Mouse (Mus musculus) CH12.LX (cell line): Measurements from ENCODE around the gene Heatr4. TPM values are rescaled to one million over a fixed set of nuclear protein-coding genes. Genes with fewer than 3 reads are reported as not detected.

ENCODE experiments used
- DNase-seq: peaks from one replicate; pipeline ENCODE4 v3.0.0-alpha.2; 2013; ENCODE audit errors: extremely low read depth
- H3K27ac ChIP-seq: 2 replicates; pipeline ENCODE4 v1.5.1; 2012; ENCODE audit warnings: low read depth, mild to moderate bottlenecking, control low read depth, moderate library complexity; ENCODE audit not compliant: insufficient read depth
- H3K27me3 ChIP-seq: replicated peaks from 2 replicates; pipeline ENCODE3; 2012; ENCODE audit warnings: inconsistent platforms
- H3K36me3 ChIP-seq, 2 experiments: replicated peaks in 1 of 2; 2 replicates each; pipeline versions ENCODE3 to v1.6.1; 2012; ENCODE audit warnings: inconsistent platforms in 1 of 2, low read length in 1 of 2, mild to moderate bottlenecking in 1 of 2, mixed read lengths in 1 of 2, moderate library complexity in 1 of 2; ENCODE audit not compliant: control insufficient read depth in 1 of 2, insufficient read depth in 1 of 2
- H3K4me1 ChIP-seq, 2 experiments: 2 replicates each; pipeline ENCODE4 v1.6.1; 2012; ENCODE audit warnings: inconsistent platforms in 1 of 2, moderate library complexity in 1 of 2; ENCODE audit not compliant: insufficient read depth in 2 of 2, control insufficient read depth in 1 of 2
- H3K4me2 ChIP-seq: 2 replicates; pipeline ENCODE4 v1.6.1; 2012; ENCODE audit warnings: low read depth, mild to moderate bottlenecking, control low read depth; ENCODE audit not compliant: poor library complexity, insufficient read depth, severe bottlenecking
- H3K4me3 ChIP-seq, 3 experiments: fragments of 150-350 bp in 1 of 3; sonication (generic) in 1 of 3; replicated peaks in 1 of 3; 2 replicates each; pipeline versions ENCODE3 to v1.5.1; 2011 to 2012; ENCODE audit warnings: low read depth in 2 of 3, low read length in 2 of 3, mild to moderate bottlenecking in 2 of 3, moderate library complexity in 2 of 3, control low read depth in 1 of 3, improper control_type of control experiment in 1 of 3, inconsistent platforms in 1 of 3, mixed read lengths in 1 of 3; ENCODE audit not compliant: poor library complexity in 1 of 3
- H3K79me2 ChIP-seq: replicated peaks from 2 replicates; pipeline ENCODE4 v1.6.1; 2012; ENCODE audit warnings: mild to moderate bottlenecking, moderate library complexity; ENCODE audit not compliant: control insufficient read depth, poor library complexity, insufficient read depth, severe bottlenecking; ENCODE audit errors: extremely low read depth
- H3K9ac ChIP-seq: 2 replicates; pipeline ENCODE4 v1.6.1; 2012; ENCODE audit warnings: low read depth, mild to moderate bottlenecking, control low read depth, moderate library complexity; ENCODE audit not compliant: insufficient read depth
- H3K9me3 ChIP-seq: replicated peaks from 2 replicates; pipeline ENCODE3; 2012; ENCODE audit warnings: low read length, inconsistent platforms, mixed read lengths
- BHLHE40 ChIP-seq: IDR thresholded peaks from 2 replicates; pipeline ENCODE4 v1.6.1; 2011; ENCODE audit warnings: mild to moderate bottlenecking, low read depth, low read length, improper control_type of control experiment
- CTCF ChIP-seq, 2 experiments: IDR thresholded peaks in 1 of 2; conservative IDR thresholded peaks in 1 of 2; 2 replicates each; pipeline ENCODE4 v1.5.1; 2011 to 2012; ENCODE audit warnings: low read depth in 2 of 2, low read length in 2 of 2, improper control_type of control experiment in 1 of 2, inconsistent platforms in 1 of 2, mild to moderate bottlenecking in 1 of 2, moderate library complexity in 1 of 2
- ELF1 ChIP-seq: IDR thresholded peaks from 2 replicates; pipeline ENCODE4 v1.6.1; 2014; ENCODE audit warnings: low read depth, mild to moderate bottlenecking, inconsistent platforms, low read length, improper control_type of control experiment
- EP300 ChIP-seq: IDR thresholded peaks from 2 replicates; pipeline ENCODE4 v1.6.1; 2011; ENCODE audit warnings: low read length, improper control_type of control experiment
- HCFC1 ChIP-seq: IDR thresholded peaks from 2 replicates; pipeline ENCODE4 v1.6.1; 2012; ENCODE audit warnings: low read depth, mild to moderate bottlenecking, inconsistent platforms, low read length, improper control_type of control experiment
- IRF4 ChIP-seq: IDR thresholded peaks from 2 replicates; pipeline ENCODE4 v1.6.1; 2014; ENCODE audit warnings: low read depth, mild to moderate bottlenecking, inconsistent platforms, low read length, improper control_type of control experiment
- KAT2A ChIP-seq: IDR thresholded peaks from 2 replicates; pipeline ENCODE4 v1.6.1; 2012; ENCODE audit warnings: low read length, improper control_type of control experiment, inconsistent platforms; ENCODE audit not compliant: insufficient replicate concordance
- MEF2A ChIP-seq: IDR thresholded peaks from 2 replicates; pipeline ENCODE4 v1.6.1; 2014; ENCODE audit warnings: low read depth, mild to moderate bottlenecking, inconsistent platforms, low read length, improper control_type of control experiment, borderline replicate concordance
- MYC ChIP-seq: IDR thresholded peaks from 2 replicates; pipeline ENCODE4 v1.6.1; 2011; ENCODE audit warnings: low read depth, mild to moderate bottlenecking, improper control_type of control experiment, low read length
- PAX5 ChIP-seq: IDR thresholded peaks from 2 replicates; pipeline ENCODE4 v1.6.1; 2012; ENCODE audit warnings: low read length, inconsistent platforms, mixed read lengths
- RAD21 ChIP-seq: IDR thresholded peaks from 2 replicates; pipeline ENCODE4 v1.6.1; 2011; ENCODE audit warnings: low read depth, mild to moderate bottlenecking, low read length, improper control_type of control experiment, moderate library complexity
- SMC3 ChIP-seq: IDR thresholded peaks from 2 replicates; pipeline ENCODE4 v1.6.1; 2011; ENCODE audit warnings: low read depth, low read length, improper control_type of control experiment
- TCF12 ChIP-seq: IDR thresholded peaks from 2 replicates; pipeline ENCODE4 v1.6.1; 2014; ENCODE audit warnings: low read depth, mild to moderate bottlenecking, inconsistent platforms, low read length, improper control_type of control experiment
- UBTF ChIP-seq: IDR thresholded peaks from 2 replicates; pipeline ENCODE4 v1.6.1; 2012; ENCODE audit warnings: low read depth, mild to moderate bottlenecking, inconsistent platforms, low read length, improper control_type of control experiment, moderate library complexity
- USF1 ChIP-seq: IDR thresholded peaks from 2 replicates; pipeline ENCODE4 v1.6.1; 2014; ENCODE audit warnings: low read depth, mild to moderate bottlenecking, inconsistent platforms, low read length, improper control_type of control experiment
- USF2 ChIP-seq: conservative IDR thresholded peaks from 2 replicates; pipeline ENCODE4 v1.6.1; 2011; ENCODE audit warnings: low read depth, low read length, improper control_type of control experiment
- ZC3H11A ChIP-seq: IDR thresholded peaks from 2 replicates; pipeline ENCODE4 v1.6.1; 2012; ENCODE audit warnings: low read depth, mild to moderate bottlenecking, inconsistent platforms, low read length, improper control_type of control experiment
- ZMIZ1 ChIP-seq: IDR thresholded peaks from 2 replicates; pipeline ENCODE4 v1.6.1; 2012; ENCODE audit warnings: low read depth, mild to moderate bottlenecking, inconsistent platforms, low read length, improper control_type of control experiment
- ZNF384 ChIP-seq: IDR thresholded peaks from 2 replicates; pipeline ENCODE4 v1.6.1; 2012; ENCODE audit warnings: low read depth, low read length, improper control_type of control experiment, inconsistent platforms
- dilution Hi-C: fragments of 300-500 bp; cut with MboI; formaldehyde crosslinking; loops from 2 replicates; pipeline ENCODE4 v1.14.3; 2020; ENCODE audit warnings: low sequenced_read_pairs; ENCODE audit not compliant: extremely low pct_unique_long_range_greater_than_20kb, extremely low pct_ligation_motif_present
- in situ Hi-C: fragments of 300-500 bp; cut with MboI; formaldehyde crosslinking; loops from 3 replicates; pipeline ENCODE4 v1.14.3; 2019; ENCODE audit warnings: low sequenced_read_pairs, low pct_ligation_motif_present, low pct_unique_long_range_greater_than_20kb, mixed read lengths
- polyA plus RNA-seq: library from polyadenylated mRNA; unstranded; fragments of >175 nt; gene quantifications from 2 replicates; pipeline ENCODE4 v1.2.1, GENCODE M21; 2012; ENCODE audit warnings: low read depth; ENCODE audit not compliant: insufficient read length
- total RNA-seq, 2 experiments: library from RNA; depleted of rRNA; stranded (reverse); fragments of 300-350 nt in 1 of 2; fragments of >200 nt in 1 of 2; gene quantifications; 2 replicates each; pipeline ENCODE4 v1.2.3; 2012 to 2014

The Heatr4 gene
- total and polyA plus RNA-seq, 3 experiments = not detected

GRCm38 (mm10) chr12:83972117-83972516 lies 12.5 kb downstream of the Heatr4 start:
- peak; percentile 73 for DNase-seq
- H3K9ac ChIP-seq = no peak overlapping the region

DNA sequence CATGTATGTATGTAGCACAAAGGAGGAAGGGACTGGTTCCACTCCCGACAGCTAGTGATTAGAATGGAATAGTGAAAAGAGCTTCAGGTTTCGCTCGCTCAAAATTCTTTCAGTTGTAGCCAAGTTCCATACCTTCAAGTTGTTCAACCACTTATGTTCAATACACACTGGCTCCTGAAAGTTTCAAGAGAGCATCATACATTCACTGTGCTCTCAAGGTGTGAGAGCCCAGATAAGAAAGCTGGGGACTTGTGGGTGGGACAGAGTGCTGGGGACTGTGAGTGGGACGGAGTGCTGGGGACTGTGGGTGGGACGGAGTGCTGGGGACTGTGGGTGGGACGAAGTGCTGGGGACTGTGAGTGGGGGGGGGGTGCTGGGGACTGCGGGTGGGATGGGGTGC lies 19.4 kb downstream of the Heatr4 start:
- no peak for DNase-seq
- Histone ChIP-seq H3K79me2 (no peaks in the 10 kb centered on the region), H3K4me1 (peaks cover 0 to 2% of the 10 kb centered on the region in 2 experiments; a peak in 1 of 4 replicates), H3K27ac (no peak overlapping the region), H3K9me3 (no peaks in the 10 kb centered on the region), H3K36me3 (no peaks in the 10 kb centered on the region), H3K4me3 (no peak overlapping the region), H3K9ac (no peak overlapping the region), H3K27me3 (no peaks in the 10 kb centered on the region), H3K4me2 (no peak overlapping the region)
- in situ Hi-C loops (loop anchor here (25.0 kb wide), 2 partner anchors 97 to 297 kb away; partner anchors contain the start of genes Acot3 and Acot5), dilution Hi-C loops (no loop called here)
- TF ChIP-seq EP300 (no peak), RAD21 (no peak), PAX5 (no peak)

More at GRCm38 (mm10) chr12:83972117-83972516, 12.5 kb downstream of the Heatr4 start:
- in situ Hi-C loops = loop anchor here (25.0 kb wide), 2 partner anchors 90 to 290 kb away; partner anchors contain the start of genes Acot3 and Acot5
- no peaks in the 10 kb centered on the region for H3K36me3 ChIP-seq
- peaks cover 9% of the 10 kb centered on the region for H3K9me3 ChIP-seq
- dilution Hi-C loops = no loop called here
- peak overlapping the region; percentile 42 for H3K4me2 ChIP-seq
- H3K79me2 ChIP-seq = no peaks in the 10 kb centered on the region
- H3K27me3 ChIP-seq = no peaks in the 10 kb centered on the region
- H3K4me1 ChIP-seq = peaks cover 3 to 8% of the 10 kb centered on the region in 2 experiments; a peak in 3 of 4 replicates
- no peak overlapping the region for H3K4me3 ChIP-seq
- H3K27ac ChIP-seq = no peak overlapping the region
- TF ChIP-seq CTCF (conservative IDR thresholded peaks at IDR 0.05 in 1 of 2, IDR thresholded peaks at IDR 0.05 in 1 of 2; ENCODE audit: low read depth in 2 of 2, low read length in 2 of 2) = peak; percentile 45 to 92; a peak in 3 of 4 replicates
- 0 out of 2 replicates have a peak, but pooled peaks have one; percentile 22 for TF ChIP-seq BHLHE40
- TF ChIP-seq MYC = peak; percentile 76; the same call in 1 of the 2 replicates
- no peak for TF ChIP-seq ZNF384
- TF ChIP-seq KAT2A = no peak
- TF ChIP-seq UBTF = no peak
- peak; percentile 94 for TF ChIP-seq RAD21
- TF ChIP-seq TCF12 = peak; percentile 84
- peak; percentile 82 for TF ChIP-seq SMC3
- no peak for TF ChIP-seq ZMIZ1
- no peak for TF ChIP-seq USF1
- TF ChIP-seq IRF4 = no peak
- no peak for TF ChIP-seq PAX5
- no peak for TF ChIP-seq USF2
- TF ChIP-seq ELF1 = 0 out of 2 replicates have a peak, but pooled peaks have one; percentile 41
- peak; percentile 39; the same call in 1 of the 2 replicates for TF ChIP-seq ZC3H11A
- no peak for TF ChIP-seq HCFC1
- TF ChIP-seq MEF2A = 0 out of 2 replicates have a peak, but pooled peaks have one; percentile 23
